Mouse (Mus musculus): ENCODE results near the gene Vps13d. TPM values are rescaled to one million over a fixed set of nuclear protein-coding genes. Genes with fewer than 3 reads are reported as not detected.

Vps13d gene
- polyA plus RNA-seq, 1 experiment from 2014 or later = 7.6 TPM

DNA sequence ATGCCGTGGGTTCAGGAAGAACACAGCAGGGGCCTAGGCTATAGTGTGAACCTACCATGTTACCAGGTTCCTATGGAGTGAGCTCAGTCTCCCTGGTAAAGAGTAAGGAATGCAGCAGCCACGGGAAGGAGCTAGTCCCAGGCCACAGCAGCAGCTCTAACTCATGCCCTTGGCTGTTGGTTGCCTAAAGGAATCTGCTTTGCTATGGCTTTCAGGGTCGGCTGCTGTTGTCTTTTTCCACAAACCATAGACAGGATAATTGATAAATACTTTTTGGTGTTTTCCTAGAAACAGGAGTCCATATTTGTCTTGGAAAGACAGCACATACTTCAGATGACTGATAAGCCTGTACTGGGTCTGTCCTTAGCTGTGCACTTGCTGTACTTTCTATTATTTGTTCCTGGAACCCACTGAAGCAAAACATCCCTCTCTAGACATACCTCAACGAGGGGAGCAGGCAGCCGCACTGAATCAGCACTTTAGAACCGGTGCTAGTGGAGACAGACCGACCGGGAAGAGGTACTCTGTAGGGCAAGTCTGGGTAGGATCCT is 210.9 kb downstream of the Vps13d start:
- 23% methylated on average over 8 of the region's 8 CpGs for WGBS

GRCm38 (mm10) chr4:144983228-144983744 is 211.5 kb downstream of the Vps13d start:
- Histone ChIP-seq H3K4me3 (no peak overlapping the region), H3K4me2 (no peak overlapping the region), H3K9me3 (replicated peaks) (no peaks in the 10 kb centered on the region), H3K9ac (no peak overlapping the region), H3K27me3 (replicated peaks) (no peaks in the 10 kb centered on the region), H3K27ac (ENCODE audit: poor library complexity, severe bottlenecking) (no peak overlapping the region), H3K4me1 (replicated peaks) (peaks cover 52% of the 10 kb centered on the region), H3K36me3 (peaks cover 9% of the 10 kb centered on the region; the same call in 1 of the 2 replicates)
- WGBS = 66% methylated on average over 8 of the region's 8 CpGs
- ATAC-seq (ENCODE audit: insufficient number of reproducible peaks, low FRiP score) = no peak

More for the DNA sequence above, 210.9 kb downstream of the Vps13d start:
- Histone ChIP-seq H3K36me3 (peaks cover 9% of the 10 kb centered on the region; the same call in 1 of the 2 replicates), H3K27me3 (replicated peaks) (no peaks in the 10 kb centered on the region), H3K27ac (ENCODE audit: poor library complexity, severe bottlenecking) (peak overlapping the region; percentile 24; the same call in 1 of the 2 replicates), H3K9me3 (replicated peaks) (no peaks in the 10 kb centered on the region), H3K4me1 (replicated peaks) (peaks cover 52% of the 10 kb centered on the region), H3K4me3 (no peak overlapping the region), H3K4me2 (no peak overlapping the region), H3K9ac (no peak overlapping the region)
- ATAC-seq (ENCODE audit: insufficient number of reproducible peaks, low FRiP score) = peak; percentile 23; the same call in 1 of the 2 replicates

DNA sequence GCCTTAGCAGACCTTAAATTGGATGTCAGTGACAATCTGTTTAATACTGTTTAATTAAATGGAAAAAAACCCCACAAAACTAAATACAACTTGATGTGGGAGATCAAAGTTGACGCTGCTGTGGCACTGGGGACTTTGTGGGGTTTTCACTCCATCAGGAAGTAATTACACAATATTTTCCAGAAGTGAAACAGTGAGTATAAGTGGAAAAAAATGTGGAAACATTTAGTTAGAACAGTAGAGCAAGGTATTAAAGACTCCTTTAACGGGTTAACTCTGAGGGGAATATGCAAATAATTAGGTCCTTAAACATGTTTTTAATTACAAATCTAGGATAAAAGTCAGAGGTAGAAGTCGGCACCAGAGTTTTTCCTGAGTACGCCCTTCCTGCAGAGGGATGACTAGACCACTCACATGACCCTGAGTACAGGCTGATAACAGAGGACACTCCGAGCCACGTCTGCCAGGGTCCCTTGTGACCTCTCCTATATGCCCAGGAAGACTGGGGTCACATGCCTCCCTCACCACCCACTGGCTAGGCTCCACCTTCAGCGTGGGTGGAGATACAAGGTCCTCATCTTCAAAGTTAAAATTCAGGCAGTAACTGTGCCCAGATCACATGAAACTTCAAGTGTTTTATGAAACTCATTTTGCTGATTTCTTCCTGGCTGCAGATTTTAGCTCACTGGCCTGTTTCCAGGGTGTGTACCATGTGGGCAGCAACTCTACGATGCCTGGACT is 213.8 kb downstream of the Vps13d start:
- peaks cover 65% of the 10 kb centered on the region for H3K4me1 ChIP-seq (replicated peaks)
- ATAC-seq (ENCODE audit: insufficient number of reproducible peaks, low FRiP score) = no peak
- 39% methylated on average over 8 of the region's 8 CpGs for WGBS

DNA sequence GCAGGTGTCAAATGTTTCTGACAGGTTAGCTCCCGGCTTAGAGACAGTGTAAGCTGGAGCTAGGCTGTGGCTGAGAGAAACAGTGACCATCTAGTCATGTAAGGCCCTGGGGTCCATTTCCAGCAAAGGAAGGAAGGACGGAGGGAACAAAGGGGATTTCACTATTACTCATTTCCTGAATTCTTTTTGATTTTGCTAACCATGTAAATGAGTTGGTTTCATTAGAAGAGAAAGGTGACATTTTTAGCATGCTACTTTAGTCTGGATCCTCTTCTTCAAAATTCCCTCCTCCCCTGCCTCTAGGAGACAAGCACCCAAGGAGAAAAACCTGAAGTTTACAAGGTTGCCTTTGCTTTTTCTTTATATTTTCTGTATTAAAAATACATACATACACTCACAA is 214.7 kb downstream of the Vps13d start:
- H3K4me1 ChIP-seq (replicated peaks) = peaks cover 62% of the 10 kb centered on the region
- peaks cover 16% of the 10 kb centered on the region; the same call in 1 of the 2 replicates for H3K36me3 ChIP-seq
- no peaks in the 10 kb centered on the region for H3K9me3 ChIP-seq (replicated peaks)
- H3K4me2 ChIP-seq = no peak overlapping the region
- no peak overlapping the region for H3K27ac ChIP-seq (ENCODE audit: poor library complexity, severe bottlenecking)
- WGBS = 66% methylated on average over 2 of the region's 2 CpGs
- no peak overlapping the region for H3K9ac ChIP-seq
- H3K4me3 ChIP-seq = no peak overlapping the region
- no peaks in the 10 kb centered on the region for H3K27me3 ChIP-seq (replicated peaks)
- no peak for ATAC-seq (ENCODE audit: insufficient number of reproducible peaks, low FRiP score)

More for the DNA sequence above, 213.8 kb downstream of the Vps13d start:
- no peaks in the 10 kb centered on the region for H3K27me3 ChIP-seq (replicated peaks)
- no peak overlapping the region; the same call in 1 of the 2 replicates for H3K27ac ChIP-seq (ENCODE audit: poor library complexity, severe bottlenecking)
- no peak overlapping the region for H3K9ac ChIP-seq
- peaks cover 16% of the 10 kb centered on the region; the same call in 1 of the 2 replicates for H3K36me3 ChIP-seq
- no peak overlapping the region for H3K4me3 ChIP-seq
- no peaks in the 10 kb centered on the region for H3K9me3 ChIP-seq (replicated peaks)
- H3K4me2 ChIP-seq = no peak overlapping the region

DNA sequence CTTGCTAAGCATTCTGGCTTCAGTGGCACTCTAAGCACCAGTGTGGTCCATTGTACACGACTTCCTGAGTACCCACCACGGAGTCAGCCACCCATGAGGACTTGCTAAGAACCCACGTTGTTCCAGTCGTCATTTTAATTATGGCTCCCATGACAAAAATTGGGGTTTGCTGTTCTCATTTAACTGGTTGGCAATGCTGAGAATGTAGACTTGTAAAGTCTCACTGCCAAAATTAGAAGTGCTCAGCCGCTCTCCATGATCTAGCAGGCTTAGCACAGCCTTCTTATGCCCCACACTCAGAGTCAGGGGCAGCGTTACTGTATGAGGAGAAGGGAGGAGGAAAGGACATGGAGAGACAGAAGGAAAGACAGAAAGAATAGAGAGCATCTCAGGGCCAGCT is 216.8 kb downstream of the Vps13d start:
- 67% methylated on average over 6 of the region's 6 CpGs for WGBS
- Histone ChIP-seq H3K4me2 (no peak overlapping the region), H3K4me1 (replicated peaks) (peaks cover 41% of the 10 kb centered on the region), H3K27ac (ENCODE audit: poor library complexity, severe bottlenecking) (no peak overlapping the region; the same call in 1 of the 2 replicates), H3K9me3 (replicated peaks) (no peaks in the 10 kb centered on the region), H3K27me3 (replicated peaks) (no peaks in the 10 kb centered on the region), H3K4me3 (no peak overlapping the region), H3K36me3 (peaks cover 22% of the 10 kb centered on the region), H3K9ac (no peak overlapping the region)
- no peak for ATAC-seq (ENCODE audit: insufficient number of reproducible peaks, low FRiP score)

DNA sequence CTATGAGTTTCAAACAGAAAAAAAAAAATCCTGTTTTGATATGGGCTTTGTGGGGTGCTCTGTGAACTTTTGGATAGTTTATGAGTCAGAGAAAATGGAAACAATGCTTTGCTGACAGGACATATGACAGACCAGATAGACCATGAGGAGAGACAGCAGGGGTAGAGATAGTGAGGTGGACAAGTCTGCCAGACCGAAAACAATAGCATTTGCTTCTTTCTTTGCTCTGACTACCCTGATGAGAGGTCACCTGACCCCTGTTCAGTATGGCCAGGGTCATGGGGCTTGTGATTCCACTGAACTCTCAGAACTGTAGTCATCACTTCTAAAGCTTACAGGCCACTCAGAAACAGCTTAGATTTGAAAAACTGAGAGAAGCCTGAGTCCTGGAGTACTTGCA is 217.7 kb downstream of the Vps13d start:
- Histone ChIP-seq H3K9me3 (replicated peaks) (no peaks in the 10 kb centered on the region), H3K4me1 (replicated peaks) (peaks cover 40% of the 10 kb centered on the region), H3K4me2 (no peak overlapping the region), H3K27ac (ENCODE audit: poor library complexity, severe bottlenecking) (peak overlapping the region; percentile 30), H3K36me3 (peaks cover 26% of the 10 kb centered on the region), H3K27me3 (replicated peaks) (no peaks in the 10 kb centered on the region), H3K4me3 (no peak overlapping the region), H3K9ac (no peak overlapping the region)
- ATAC-seq (ENCODE audit: insufficient number of reproducible peaks, low FRiP score) = 0 out of 2 replicates have a peak, but pooled peaks have one; percentile 51
- WGBS = 33% methylated on average over 1 of the region's 1 CpGs

GRCm38 (mm10) chr4:144975505-144975904 is 219.3 kb downstream of the Vps13d start:
- Histone ChIP-seq H3K27ac (ENCODE audit: poor library complexity, severe bottlenecking) (no peak overlapping the region), H3K4me3 (no peak overlapping the region), H3K9ac (no peak overlapping the region), H3K36me3 (peaks cover 20% of the 10 kb centered on the region), H3K4me1 (replicated peaks) (peaks cover 26% of the 10 kb centered on the region), H3K9me3 (replicated peaks) (no peaks in the 10 kb centered on the region), H3K4me2 (no peak overlapping the region), H3K27me3 (replicated peaks) (no peaks in the 10 kb centered on the region)
- WGBS = 96% methylated on average over 2 of the region's 2 CpGs
- ATAC-seq (ENCODE audit: insufficient number of reproducible peaks, low FRiP score) = no peak

- Histone ChIP-seq H3K27me3 (replicated peaks) (no peaks in the 10 kb centered on the region), H3K4me3 (no peak overlapping the region), H3K4me2 (no peak overlapping the region), H3K9ac (no peak overlapping the region), H3K27ac (ENCODE audit: poor library complexity, severe bottlenecking) (no peak overlapping the region), H3K36me3 (peaks cover 27% of the 10 kb centered on the region), H3K4me1 (replicated peaks) (peaks cover 23% of the 10 kb centered on the region), H3K9me3 (replicated peaks) (no peaks in the 10 kb centered on the region)
- 70% methylated on average over 3 of the region's 3 CpGs for WGBS
- ATAC-seq (ENCODE audit: insufficient number of reproducible peaks, low FRiP score) = no peak
Measured at GRCm38 (mm10) chr4:144974458-144974857, 220.3 kb downstream of the Vps13d start.

GRCm38 (mm10) chr4:144972948-144973720 is 221.7 kb downstream of the Vps13d start:
- H3K4me3 ChIP-seq = no peak overlapping the region
- ATAC-seq (ENCODE audit: insufficient number of reproducible peaks, low FRiP score) = no peak
- no peaks in the 10 kb centered on the region for H3K27me3 ChIP-seq (replicated peaks)
- 81% methylated on average over 6 of the region's 6 CpGs for WGBS
- no peaks in the 10 kb centered on the region for H3K9me3 ChIP-seq (replicated peaks)
- H3K4me2 ChIP-seq = no peak overlapping the region
- H3K36me3 ChIP-seq = peaks cover 27% of the 10 kb centered on the region
- no peak overlapping the region for H3K9ac ChIP-seq
- peaks cover 20% of the 10 kb centered on the region for H3K4me1 ChIP-seq (replicated peaks)
- no peak overlapping the region for H3K27ac ChIP-seq (ENCODE audit: poor library complexity, severe bottlenecking)

DNA sequence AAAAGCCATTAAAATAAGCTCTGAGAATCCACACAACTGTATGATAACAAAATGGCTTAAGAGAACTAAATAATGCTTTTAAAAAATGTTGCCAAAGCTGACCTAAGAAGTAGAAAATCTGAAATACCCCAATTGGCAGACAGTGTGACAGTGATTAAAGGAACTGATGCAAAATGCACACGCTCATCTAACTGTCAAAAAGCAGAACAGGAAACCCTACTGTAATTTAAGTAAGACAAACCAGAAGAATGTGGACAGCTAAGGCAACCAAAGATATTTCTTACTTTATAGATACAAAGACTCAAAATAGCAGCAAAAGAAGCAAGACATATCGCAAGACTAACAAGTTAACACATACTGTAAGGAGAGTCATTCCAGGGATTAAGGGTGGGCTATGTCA is 223.8 kb downstream of the Vps13d start:
- Histone ChIP-seq H3K27me3 (replicated peaks) (no peaks in the 10 kb centered on the region), H3K27ac (ENCODE audit: poor library complexity, severe bottlenecking) (no peak overlapping the region), H3K36me3 (peaks cover 20% of the 10 kb centered on the region), H3K4me1 (replicated peaks) (peaks cover 8% of the 10 kb centered on the region), H3K4me3 (no peak overlapping the region), H3K9me3 (replicated peaks) (no peaks in the 10 kb centered on the region), H3K9ac (no peak overlapping the region), H3K4me2 (no peak overlapping the region)
- ATAC-seq (ENCODE audit: insufficient number of reproducible peaks, low FRiP score) = no peak
- 83% methylated on average over 2 of the region's 2 CpGs for WGBS

GRCm38 (mm10) chr4:144969030-144969429 is 225.8 kb downstream of the Vps13d start:
- no peak for ATAC-seq (ENCODE audit: insufficient number of reproducible peaks, low FRiP score)
- 38% methylated on average over 6 of the region's 6 CpGs for WGBS
- H3K27ac ChIP-seq (ENCODE audit: poor library complexity, severe bottlenecking) = no peak overlapping the region

More at GRCm38 (mm10) chr4:144969030-144969429, 225.8 kb downstream of the Vps13d start:
- H3K36me3 ChIP-seq = peaks cover 16% of the 10 kb centered on the region
- no peak overlapping the region for H3K4me2 ChIP-seq
- no peak overlapping the region for H3K9ac ChIP-seq
- H3K9me3 ChIP-seq (replicated peaks) = no peaks in the 10 kb centered on the region
- H3K4me3 ChIP-seq = no peak overlapping the region
- peaks cover 13% of the 10 kb centered on the region for H3K4me1 ChIP-seq (replicated peaks)
- H3K27me3 ChIP-seq (replicated peaks) = no peaks in the 10 kb centered on the region
